Mouse (Mus musculus) hematopoietic stem cell, adult 5-6 weeks (primary cell): ENCODE data around the gene Tcf7l1. TPM values are rescaled to one million over a fixed set of nuclear protein-coding genes. Genes with fewer than 3 reads are reported as not detected.

Experiments
- ATAC-seq, 2 experiments: fragments of 125-278 bp in 1 of 2; replicated peaks in 1 of 2; 2 replicates each; pipeline ENCODE4 v1.8.0; 2016 to 2017; ENCODE audit warnings: inconsistent platforms in 2 of 2, mild to moderate bottlenecking in 2 of 2, moderate number of reproducible peaks in 2 of 2, low read depth in 1 of 2, moderate TSS enrichment in 1 of 2; ENCODE audit not compliant: low FRiP score in 2 of 2, poor library complexity in 2 of 2, severe bottlenecking in 2 of 2, insufficient read depth in 1 of 2, low TSS enrichment in 1 of 2
- total RNA-seq: library from RNA; stranded (forward); fragments of 172-1452, 232-1000 nt; gene quantifications from 2 replicates; pipeline ENCODE4 v1.2.3, GENCODE M21; 2017

Tcf7l1 gene
- total RNA-seq, 1 experiment from 2014 or later, result 0.25 TPM

DNA sequence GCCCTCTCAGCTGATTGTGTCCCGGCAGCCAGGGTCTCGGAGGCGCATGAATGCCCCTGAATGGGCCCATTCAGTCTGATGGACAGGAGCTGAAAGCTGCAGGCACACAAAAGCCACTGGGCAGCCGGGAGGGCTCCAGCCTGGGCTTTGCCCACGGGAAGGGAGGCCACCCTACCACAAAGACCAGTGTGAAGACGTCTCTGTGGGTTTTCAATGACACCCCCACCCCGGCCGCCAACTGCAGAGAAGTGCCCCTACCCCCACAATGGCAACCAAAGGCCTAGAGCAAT lies 58.5 kb downstream of the Tcf7l1 start:
- no peak for ATAC-seq

DNA sequence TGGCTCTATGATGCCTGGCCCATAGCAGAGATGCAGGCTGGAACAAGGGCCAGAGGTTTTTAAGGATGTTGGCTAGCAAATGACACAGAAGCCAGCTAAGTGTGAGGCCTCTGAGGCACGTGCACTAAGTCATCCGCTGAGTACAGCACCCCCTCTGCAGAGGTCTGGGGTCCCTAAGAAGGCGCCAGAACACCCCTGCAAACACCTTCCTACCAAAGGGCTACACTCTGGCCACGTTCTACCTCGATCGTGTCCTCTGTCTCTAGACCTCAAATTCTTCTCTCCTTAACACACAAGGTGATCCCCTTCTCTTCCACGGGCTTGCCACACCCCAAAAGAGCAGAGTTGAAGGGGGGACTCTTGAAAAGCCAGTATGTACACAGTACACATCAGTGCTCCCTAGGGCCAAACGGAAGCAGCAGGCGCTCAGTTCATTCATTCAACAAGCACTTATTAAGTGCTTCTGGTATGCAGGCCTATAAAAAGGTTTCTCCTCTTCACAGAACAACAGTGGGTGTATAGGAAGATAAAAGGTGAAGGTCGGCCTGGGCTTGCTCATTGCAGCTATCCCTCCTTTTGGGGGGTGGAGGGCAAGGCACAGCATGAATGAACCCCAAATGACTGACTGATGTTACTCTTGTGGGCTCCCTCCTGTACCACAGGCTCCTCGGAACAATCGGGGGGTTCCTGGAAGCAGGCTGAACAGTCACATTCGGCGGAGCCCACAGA lies 59.1 kb downstream of the Tcf7l1 start:
- no peak for ATAC-seq

- no peak for ATAC-seq
Measured at GRCm38 (mm10) chr6:72727826-72728225, 61.2 kb downstream of the Tcf7l1 start.

- peak in 1 of 2 experiments; percentile 32; a peak in 1 of 4 replicates for ATAC-seq
Measured at GRCm38 (mm10) chr6:72724494-72725180, 64.4 kb downstream of the Tcf7l1 start.

- ATAC-seq, result peak in 1 of 2 experiments; percentile 10; a peak in 1 of 4 replicates
Measured at GRCm38 (mm10) chr6:72723731-72724385, 65.2 kb downstream of the Tcf7l1 start.

- ATAC-seq, result no peak
Measured at GRCm38 (mm10) chr6:72723143-72723542, 65.9 kb downstream of the Tcf7l1 start.

DNA sequence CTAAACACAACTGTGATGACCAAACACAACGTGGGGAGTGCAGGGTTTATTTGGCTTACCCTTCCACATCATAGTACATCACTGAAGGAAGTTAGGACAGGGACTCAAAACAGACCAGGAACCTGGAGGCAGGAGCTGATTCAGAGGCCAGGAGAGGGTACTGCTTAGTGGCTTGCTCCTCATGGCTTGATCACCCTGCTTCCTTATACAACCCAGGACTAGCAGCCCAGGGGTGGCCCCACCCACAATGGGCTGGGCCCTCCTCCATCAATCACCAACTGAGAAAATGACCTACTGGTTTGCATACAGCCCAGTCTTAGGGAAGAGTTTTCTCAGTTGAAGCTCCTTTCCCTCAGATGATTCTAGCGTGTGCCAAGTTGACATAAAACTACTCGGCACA lies 68.2 kb downstream of the Tcf7l1 start:
- no peak for ATAC-seq

DNA sequence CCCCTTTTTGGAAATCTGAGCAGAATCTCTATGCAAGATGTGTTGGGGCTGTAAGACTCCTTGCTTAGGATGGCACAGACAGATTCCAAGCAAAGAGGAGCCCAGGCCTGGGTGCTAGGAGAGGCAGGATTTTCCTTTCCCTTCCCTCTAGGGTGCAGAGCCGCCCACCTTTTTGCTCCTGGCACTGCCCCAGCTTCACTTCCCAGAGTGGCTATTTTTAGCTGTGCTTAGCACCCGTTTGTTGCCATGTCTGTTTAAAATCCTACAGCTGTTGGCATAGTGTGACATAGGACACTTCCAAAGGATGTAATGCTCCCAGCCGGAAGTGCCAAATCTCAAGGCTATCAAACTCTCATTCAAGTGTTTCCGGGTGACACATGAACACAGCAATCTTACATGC lies 74.3 kb downstream of the Tcf7l1 start:
- ATAC-seq, result no peak

GRCm38 (mm10) chr6:72714250-72714649 lies 74.8 kb downstream of the Tcf7l1 start:
- no peak for ATAC-seq

GRCm38 (mm10) chr6:72711508-72712081 lies 77.5 kb downstream of the Tcf7l1 start:
- ATAC-seq, result 0 out of 4 replicates have a peak, but pooled peaks of 1 of the 2 experiments have one; percentile 27

DNA sequence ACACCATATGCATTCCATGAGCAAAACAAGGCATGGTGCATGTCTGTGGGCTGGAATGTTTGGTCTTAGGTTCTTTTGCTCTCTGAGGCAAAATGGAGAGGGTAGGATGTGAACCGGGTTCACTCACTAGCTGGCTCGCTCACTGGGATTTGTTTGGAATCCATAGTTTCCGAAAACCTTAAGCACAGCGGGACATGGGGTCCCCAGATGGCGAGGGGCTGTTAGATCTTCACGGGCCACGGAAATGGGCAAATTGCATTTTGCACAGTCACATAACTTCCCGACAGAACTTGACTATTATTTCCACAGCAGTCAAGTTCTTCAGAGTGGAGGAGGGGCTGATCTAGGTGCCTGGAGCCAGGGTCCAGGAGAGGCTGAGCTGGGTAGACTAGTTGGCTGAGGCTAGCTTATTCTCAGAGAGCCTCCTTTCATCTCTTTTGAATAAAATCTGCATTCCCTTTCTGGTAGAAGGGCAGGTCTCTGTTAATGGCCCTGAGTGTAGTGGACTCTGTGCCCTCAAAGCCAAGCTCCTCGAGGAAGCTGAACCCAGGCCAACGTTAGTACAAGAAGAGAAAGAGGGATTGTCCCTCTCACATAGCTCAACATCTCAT lies 78.1 kb downstream of the Tcf7l1 start:
- ATAC-seq, result no peak

GRCm38 (mm10) chr6:72699467-72700126 lies 89.5 kb downstream of the Tcf7l1 start:
- ATAC-seq, result no peak

GRCm38 (mm10) chr6:72698559-72698958 lies 90.5 kb downstream of the Tcf7l1 start:
- ATAC-seq, result no peak

DNA sequence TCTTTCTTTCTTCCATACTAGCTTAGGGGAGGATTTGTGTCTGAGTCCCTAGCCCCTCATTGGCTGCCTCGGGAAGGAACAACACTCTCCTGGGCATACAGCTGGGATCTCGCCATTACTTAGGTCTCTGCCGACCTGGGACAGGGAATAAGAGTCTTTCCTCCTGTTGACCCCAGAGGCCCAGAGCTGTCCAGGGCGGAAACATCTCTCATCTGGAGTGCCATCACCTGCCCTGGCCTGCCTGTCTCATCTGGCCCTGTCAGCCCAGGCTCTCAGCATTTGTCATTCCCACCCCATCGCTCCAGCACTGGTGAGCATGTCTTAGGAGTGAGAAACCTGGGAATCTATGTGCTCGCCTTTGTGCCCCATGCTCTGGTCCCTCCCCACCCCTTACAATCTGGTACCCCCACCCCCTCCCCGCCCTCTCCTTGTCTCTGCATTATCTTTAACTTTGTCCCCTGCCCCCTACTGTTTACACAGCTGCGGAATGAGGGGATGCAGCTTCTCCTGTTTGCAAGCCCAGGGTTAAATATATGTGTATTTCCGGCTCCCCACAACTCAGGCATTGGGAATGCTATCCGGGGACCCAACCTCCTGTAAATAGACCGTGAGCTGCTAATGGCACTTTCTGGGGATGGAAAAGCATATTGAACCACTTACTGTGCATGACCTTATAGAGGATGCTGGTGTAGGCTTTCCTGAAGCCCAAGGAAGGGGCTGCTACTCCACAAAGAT lies 92.3 kb downstream of the Tcf7l1 start:
- no peak for ATAC-seq

GRCm38 (mm10) chr6:72694791-72695204 lies 94.3 kb downstream of the Tcf7l1 start:
- no peak for ATAC-seq

DNA sequence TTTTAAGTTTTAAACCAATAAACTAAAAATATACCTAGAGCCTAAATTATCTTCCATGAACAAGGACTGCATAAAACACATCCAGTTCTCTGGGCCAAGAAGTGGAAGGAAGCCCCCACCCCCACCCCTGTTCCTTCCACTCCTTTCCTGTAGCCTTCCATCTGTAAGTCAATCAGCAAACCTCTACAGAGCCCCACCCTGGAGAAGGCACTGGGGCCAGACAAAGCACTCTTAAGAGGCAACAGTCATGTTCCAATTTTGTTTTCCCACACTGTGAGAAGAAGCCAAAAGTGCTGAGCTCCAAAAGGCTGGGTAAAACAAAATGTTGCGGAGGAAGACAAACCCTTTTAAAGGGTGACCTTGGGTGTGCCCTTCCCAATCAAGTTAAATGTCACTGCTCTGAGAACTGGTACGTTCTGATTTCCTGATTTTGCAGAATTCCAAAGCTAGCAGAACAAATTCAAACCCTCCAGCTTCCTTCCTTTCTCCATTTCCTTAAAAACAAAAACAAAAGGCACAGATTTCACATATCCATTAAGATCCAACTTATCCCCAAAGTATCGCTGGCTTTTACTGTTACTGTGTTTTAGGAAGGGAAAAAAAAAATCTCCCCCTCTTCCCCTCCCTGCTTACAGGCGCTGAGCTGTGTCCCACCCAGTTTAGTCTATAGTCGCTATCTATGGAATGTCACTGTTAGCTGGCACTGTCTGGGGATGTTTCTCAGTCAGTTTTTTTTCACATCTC lies 94.8 kb downstream of the Tcf7l1 start:
- ATAC-seq, result no peak
